Mouse (Mus musculus) cerebellum, adult 2 months (tissue): ENCODE results near the gene BC028528.

Experiments used
- CTCF ChIP-seq: fragments of 200-500 bp; IDR thresholded peaks from 2 replicates; pipeline ENCODE4 v1.5.1; 2011; ENCODE audit warnings: low read depth, mild to moderate bottlenecking, control low read depth, low read length, moderate library complexity, borderline replicate concordance; ENCODE audit not compliant: insufficient read depth
- POLR2A ChIP-seq: fragments of 200-500 bp; IDR thresholded peaks from 2 replicates; pipeline ENCODE4 v1.6.1; 2011; ENCODE audit warnings: low read length, control low read depth, borderline replicate concordance; ENCODE audit not compliant: insufficient read depth

DNA sequence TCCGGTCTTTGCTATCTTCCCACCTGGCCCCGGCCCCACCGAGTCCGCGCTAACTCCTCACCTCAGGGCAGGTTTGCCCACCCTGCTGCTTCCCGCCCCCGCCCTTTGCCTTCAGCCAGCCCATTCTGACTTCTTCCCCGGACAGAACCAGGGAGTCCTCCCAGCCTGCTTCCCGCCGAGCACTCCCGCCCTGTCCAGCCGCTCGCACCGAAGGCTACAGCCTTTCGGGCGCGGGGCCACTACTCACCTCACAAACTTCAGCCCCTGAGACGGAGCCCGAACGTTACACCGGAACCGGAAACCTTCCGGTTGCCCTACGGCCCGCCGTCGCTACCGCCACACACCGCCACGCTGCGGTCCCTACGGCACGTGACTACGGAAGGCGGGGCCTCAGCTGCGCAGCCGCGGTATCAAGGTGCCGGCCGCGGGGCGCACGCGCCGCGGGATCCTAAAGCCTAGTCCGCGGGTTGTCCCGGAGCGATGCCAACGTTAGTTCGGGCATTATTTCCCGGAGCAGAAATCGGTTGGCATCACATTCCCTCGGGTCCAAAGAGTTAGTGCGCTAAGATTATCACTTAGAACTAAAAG lies 36.2 kb downstream of the BC028528 start, which contains the start of gene Prpf3:
- no peak for TF ChIP-seq CTCF
- peak; percentile 91 for TF ChIP-seq POLR2A
